Mouse (Mus musculus): ENCODE data around the gene Chst14. TPM values are rescaled to one million over a fixed set of nuclear protein-coding genes. Genes with fewer than 3 reads are reported as not detected.
A peak's percentile ranks its signal among the peaks of the same experiment; 100 is the strongest.

Chst14 gene
- polyA plus RNA-seq, 1 experiment from 2014 or later, result 21.6 TPM

GRCm38 (mm10) chr2:118941341-118941740 is 15.0 kb downstream of the Chst14 start:
- no peaks in the 10 kb centered on the region for H3K4me1 ChIP-seq
- no peaks in the 10 kb centered on the region for H3K9me3 ChIP-seq
- no peak overlapping the region for H3K4me2 ChIP-seq
- H3K27me3 ChIP-seq (replicated peaks), result no peaks in the 10 kb centered on the region
- no peak overlapping the region for H3K27ac ChIP-seq (replicated peaks)
- ATAC-seq (ENCODE audit: extremely low read depth, insufficient number of reproducible peaks, low FRiP score, low TSS enrichment), result no peak
- WGBS, result 58% methylated on average over 7 of the region's 7 CpGs
- no peaks in the 10 kb centered on the region for H3K36me3 ChIP-seq
- no peak overlapping the region for H3K4me3 ChIP-seq
- H3K9ac ChIP-seq, result no peak overlapping the region

GRCm38 (mm10) chr2:118943232-118943631 is 16.9 kb downstream of the Chst14 start:
- Histone ChIP-seq H3K4me3 (no peak overlapping the region), H3K36me3 (no peaks in the 10 kb centered on the region), H3K4me1 (no peaks in the 10 kb centered on the region), H3K9me3 (no peaks in the 10 kb centered on the region), H3K27ac (replicated peaks) (no peak overlapping the region), H3K9ac (no peak overlapping the region), H3K4me2 (no peak overlapping the region), H3K27me3 (replicated peaks) (peaks cover 7% of the 10 kb centered on the region; the same call in 1 of the 2 replicates)
- WGBS, result 75% methylated on average over 6 of the region's 6 CpGs
- no peak for ATAC-seq (ENCODE audit: extremely low read depth, insufficient number of reproducible peaks, low FRiP score, low TSS enrichment)

DNA sequence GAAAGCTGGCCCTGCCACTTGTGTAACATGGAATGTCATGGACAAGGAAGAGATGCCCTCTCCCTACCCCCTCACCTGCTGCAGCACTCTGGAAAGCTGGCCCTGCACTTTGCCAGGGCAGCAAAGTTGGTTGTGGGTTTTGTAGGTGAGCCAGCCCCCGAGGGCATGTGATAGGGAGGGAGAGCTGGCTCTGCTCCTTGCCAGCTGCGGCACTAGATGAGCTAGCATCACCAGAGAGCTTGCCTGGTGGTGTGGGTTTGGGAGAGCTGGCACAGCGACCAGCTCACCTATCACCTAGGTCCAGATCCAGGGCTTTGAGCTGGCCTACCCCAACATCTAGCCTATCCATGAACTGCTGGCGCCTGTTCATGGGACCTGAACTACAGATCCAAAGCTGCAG is 22.5 kb downstream of the Chst14 start:
- Histone ChIP-seq H3K4me3 (no peak overlapping the region), H3K4me2 (no peak overlapping the region), H3K9me3 (no peaks in the 10 kb centered on the region), H3K36me3 (no peaks in the 10 kb centered on the region), H3K27ac (replicated peaks) (no peak overlapping the region), H3K9ac (no peak overlapping the region), H3K27me3 (replicated peaks) (peaks cover 7% of the 10 kb centered on the region; the same call in 1 of the 2 replicates), H3K4me1 (no peaks in the 10 kb centered on the region)
- ATAC-seq (ENCODE audit: extremely low read depth, insufficient number of reproducible peaks, low FRiP score, low TSS enrichment), result no peak
- WGBS, result 76% methylated on average over 4 of the region's 4 CpGs

- no peak overlapping the region for H3K27ac ChIP-seq (replicated peaks)
- WGBS, result 58% methylated on average over 3 of the region's 3 CpGs
- H3K4me3 ChIP-seq, result no peak overlapping the region
- no peak overlapping the region for H3K9ac ChIP-seq
- H3K36me3 ChIP-seq, result no peaks in the 10 kb centered on the region
- H3K4me2 ChIP-seq, result no peak overlapping the region
- no peaks in the 10 kb centered on the region for H3K9me3 ChIP-seq
- no peaks in the 10 kb centered on the region for H3K4me1 ChIP-seq
- H3K27me3 ChIP-seq (replicated peaks), result peaks cover 7% of the 10 kb centered on the region; the same call in 1 of the 2 replicates
- no peak for ATAC-seq (ENCODE audit: extremely low read depth, insufficient number of reproducible peaks, low FRiP score, low TSS enrichment)
Measured at GRCm38 (mm10) chr2:118949699-118950098, 23.4 kb downstream of the Chst14 start.

GRCm38 (mm10) chr2:118956497-118956896 is 30.2 kb downstream of the Chst14 start:
- H3K27ac ChIP-seq (replicated peaks), result no peak overlapping the region
- H3K9me3 ChIP-seq, result no peaks in the 10 kb centered on the region
- no peak overlapping the region for H3K4me3 ChIP-seq
- H3K4me2 ChIP-seq, result no peak overlapping the region
- no peak overlapping the region for H3K9ac ChIP-seq
- H3K36me3 ChIP-seq, result no peaks in the 10 kb centered on the region
- WGBS, result 66% methylated on average over 5 of the region's 5 CpGs
- H3K4me1 ChIP-seq, result no peaks in the 10 kb centered on the region
- no peak for ATAC-seq (ENCODE audit: extremely low read depth, insufficient number of reproducible peaks, low FRiP score, low TSS enrichment)
- H3K27me3 ChIP-seq (replicated peaks), result no peaks in the 10 kb centered on the region; the same call in 1 of the 2 replicates

- ATAC-seq (ENCODE audit: extremely low read depth, insufficient number of reproducible peaks, low FRiP score, low TSS enrichment), result no peak
- Histone ChIP-seq H3K9ac (no peak overlapping the region), H3K4me3 (no peak overlapping the region), H3K9me3 (no peaks in the 10 kb centered on the region), H3K4me2 (no peak overlapping the region), H3K36me3 (no peaks in the 10 kb centered on the region), H3K4me1 (peaks cover 13% of the 10 kb centered on the region), H3K27me3 (replicated peaks) (no peaks in the 10 kb centered on the region), H3K27ac (replicated peaks) (no peak overlapping the region)
- WGBS, result 10% methylated on average over 2 of the region's 2 CpGs
Measured at GRCm38 (mm10) chr2:118959644-118960043, 33.3 kb downstream of the Chst14 start.

- H3K4me3 ChIP-seq, result no peak overlapping the region
- WGBS, result 80% methylated on average over 2 of the region's 2 CpGs
- no peak overlapping the region for H3K4me2 ChIP-seq
- H3K27me3 ChIP-seq (replicated peaks), result no peaks in the 10 kb centered on the region
- peaks cover 13% of the 10 kb centered on the region for H3K4me1 ChIP-seq
- no peak for ATAC-seq (ENCODE audit: extremely low read depth, insufficient number of reproducible peaks, low FRiP score, low TSS enrichment)
- no peak overlapping the region for H3K27ac ChIP-seq (replicated peaks)
- no peaks in the 10 kb centered on the region for H3K36me3 ChIP-seq
- H3K9ac ChIP-seq, result no peak overlapping the region
- no peaks in the 10 kb centered on the region for H3K9me3 ChIP-seq
Measured at GRCm38 (mm10) chr2:118960413-118960812, 34.1 kb downstream of the Chst14 start.

- no peak overlapping the region for H3K4me2 ChIP-seq
- no peak for ATAC-seq (ENCODE audit: extremely low read depth, insufficient number of reproducible peaks, low FRiP score, low TSS enrichment)
- 56% methylated on average over 2 of the region's 2 CpGs for WGBS
Measured at GRCm38 (mm10) chr2:118961546-118961945, 35.2 kb downstream of the Chst14 start.

DNA sequence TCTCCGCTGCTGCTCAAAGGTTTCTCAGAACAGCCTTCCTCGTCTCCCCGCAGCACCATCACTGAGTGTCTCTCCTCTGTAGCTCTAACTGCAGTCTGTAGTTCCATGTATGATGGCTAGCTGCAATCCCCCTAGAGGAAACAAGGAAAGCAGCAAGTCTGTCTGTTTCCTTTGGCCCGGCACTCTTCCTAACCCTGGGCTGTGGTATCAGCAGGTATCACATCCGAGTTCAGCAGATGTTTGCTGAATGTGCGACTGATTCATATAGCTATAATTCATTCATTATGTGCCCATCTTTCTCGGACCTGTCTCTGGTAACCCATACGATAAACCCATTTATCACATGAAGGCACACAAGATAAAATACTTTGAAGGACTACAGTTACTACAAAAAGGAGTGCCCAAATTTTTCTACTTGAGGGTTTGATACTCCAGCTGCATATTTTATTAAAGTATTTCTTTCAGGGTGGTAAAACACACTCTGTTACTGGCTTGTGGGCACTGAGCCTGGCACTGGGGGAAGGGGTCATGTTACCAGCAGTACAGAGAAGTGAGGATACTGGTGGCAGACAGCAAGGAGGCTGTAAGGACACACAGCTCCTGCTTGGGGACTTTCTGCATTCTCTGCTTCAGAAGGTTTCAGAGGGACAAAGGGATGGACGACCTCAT is 36.8 kb downstream of the Chst14 start:
- H3K36me3 ChIP-seq, result no peaks in the 10 kb centered on the region
- H3K9ac ChIP-seq, result 0 out of 2 replicates have a peak overlapping the region, but pooled peaks have one; percentile 24
- no peaks in the 10 kb centered on the region for H3K27me3 ChIP-seq (replicated peaks)
- no peak overlapping the region for H3K4me3 ChIP-seq
- H3K4me1 ChIP-seq, result peaks cover 13% of the 10 kb centered on the region
- no peak overlapping the region for H3K4me2 ChIP-seq
- no peak overlapping the region for H3K27ac ChIP-seq (replicated peaks)
- H3K9me3 ChIP-seq, result no peaks in the 10 kb centered on the region
- 37% methylated on average over 9 of the region's 9 CpGs for WGBS
- ATAC-seq (ENCODE audit: extremely low read depth, insufficient number of reproducible peaks, low FRiP score, low TSS enrichment), result no peak

More at GRCm38 (mm10) chr2:118961546-118961945, 35.2 kb downstream of the Chst14 start:
- no peaks in the 10 kb centered on the region for H3K9me3 ChIP-seq
- no peak overlapping the region for H3K9ac ChIP-seq
- no peaks in the 10 kb centered on the region for H3K27me3 ChIP-seq (replicated peaks)
- peaks cover 13% of the 10 kb centered on the region for H3K4me1 ChIP-seq
- no peak overlapping the region for H3K4me3 ChIP-seq
- H3K27ac ChIP-seq (replicated peaks), result no peak overlapping the region
- no peaks in the 10 kb centered on the region for H3K36me3 ChIP-seq

GRCm38 (mm10) chr2:118963676-118964012 is 37.3 kb downstream of the Chst14 start:
- no peak for ATAC-seq (ENCODE audit: extremely low read depth, insufficient number of reproducible peaks, low FRiP score, low TSS enrichment)
- H3K9ac ChIP-seq, result 0 out of 2 replicates have a peak overlapping the region, but pooled peaks have one; percentile 24
- H3K4me1 ChIP-seq, result peaks cover 13% of the 10 kb centered on the region
- H3K9me3 ChIP-seq, result no peaks in the 10 kb centered on the region
- no peak overlapping the region for H3K27ac ChIP-seq (replicated peaks)
- WGBS, result 37% methylated on average over 7 of the region's 7 CpGs
- H3K36me3 ChIP-seq, result no peaks in the 10 kb centered on the region
- H3K27me3 ChIP-seq (replicated peaks), result no peaks in the 10 kb centered on the region
- no peak overlapping the region for H3K4me3 ChIP-seq
- no peak overlapping the region for H3K4me2 ChIP-seq

GRCm38 (mm10) chr2:118969585-118970147 is 43.4 kb downstream of the Chst14 start:
- 74% methylated on average over 11 of the region's 11 CpGs for WGBS
- Histone ChIP-seq H3K4me3 (no peak overlapping the region), H3K4me2 (no peak overlapping the region), H3K4me1 (0 out of 2 replicates have a peak, but pooled peaks cover 2% of the 10 kb centered on the region), H3K36me3 (no peaks in the 10 kb centered on the region), H3K27ac (replicated peaks) (no peak overlapping the region), H3K9ac (no peak overlapping the region), H3K9me3 (no peaks in the 10 kb centered on the region), H3K27me3 (replicated peaks) (peaks cover 23% of the 10 kb centered on the region)
- no peak for ATAC-seq (ENCODE audit: extremely low read depth, insufficient number of reproducible peaks, low FRiP score, low TSS enrichment)

GRCm38 (mm10) chr2:118972048-118972447 is 45.8 kb downstream of the Chst14 start:
- Histone ChIP-seq H3K4me3 (no peak overlapping the region), H3K9me3 (no peaks in the 10 kb centered on the region), H3K36me3 (no peaks in the 10 kb centered on the region), H3K27me3 (replicated peaks) (peaks cover 38% of the 10 kb centered on the region), H3K4me2 (no peak overlapping the region), H3K9ac (no peak overlapping the region), H3K27ac (replicated peaks) (no peak overlapping the region), H3K4me1 (peaks cover 15% of the 10 kb centered on the region)
- 81% methylated on average over 5 of the region's 5 CpGs for WGBS
- no peak for ATAC-seq (ENCODE audit: extremely low read depth, insufficient number of reproducible peaks, low FRiP score, low TSS enrichment)
